In genomic region chr11:54062753-54063471, GRCm38 (mm10) we compare ENCODE assay signal across 7 mouse cellular contexts. TPM values are rescaled to one million over a fixed set of nuclear protein-coding genes. Genes with fewer than 3 reads are reported as not detected.
DNase-seq lines count a peak whose midpoint lies in the region; ATAC-seq lines count a peak whose summit lies in the region.

No protein-coding gene starts in this region.

- H3K4me2 ChIP-seq in embryonic facial prominence, embryonic 12.5 days (replicated peaks) = no peak overlapping the region

- H3K36me3 ChIP-seq in embryonic facial prominence, embryonic 12.5 days = peaks cover 36% of the 10 kb centered on the region

- no peak overlapping the region for H3K9ac ChIP-seq in embryonic facial prominence, embryonic 12.5 days

- peaks cover 70% of the 10 kb centered on the region for H3K4me1 ChIP-seq in embryonic facial prominence, embryonic 12.5 days

- H3K9me3 ChIP-seq in embryonic facial prominence, embryonic 12.5 days = no peaks in the 10 kb centered on the region

- peak overlapping the region; percentile 65; the same call in 1 of the 2 replicates for H3K27ac ChIP-seq in embryonic facial prominence, embryonic 12.5 days

- 79% methylated on average over 9 of the region's 9 CpGs for WGBS in embryonic facial prominence, embryonic 12.5 days

- no peaks in the 10 kb centered on the region for H3K27me3 ChIP-seq in embryonic facial prominence, embryonic 12.5 days

- DNase-seq in lung, postnatal 10 days = peak; percentile 20
- DNase-seq in lung, postnatal 36 days = no peak
- peak; percentile 58 for DNase-seq in kidney, postnatal 10 days
- DNase-seq in thymus, postnatal 25 days = peak; percentile 60
- no peak for DNase-seq in right cerebral cortex, postnatal 36 days (ENCODE audit: low spot score in 2 of 2)
- DNase-seq in embryo, embryonic 10.5 days (ENCODE audit: low spot score) = no peak

- H3K4me3 ChIP-seq in embryonic facial prominence, embryonic 12.5 days = no peak overlapping the region

- ATAC-seq in embryonic facial prominence, embryonic 12.5 days (ENCODE audit: insufficient number of reproducible peaks, insufficient read depth, low FRiP score, low TSS enrichment) = no peak

RNA-seq across cellular contexts. Expression of gene Pdlim4, which starts 5.9 kb away (rescaled TPM):
- polyA plus RNA-seq in embryonic facial prominence, embryonic 12.5 days (2016; fragmentation: Nextera tagmentation; extraction: Ambion mirVana) = 144 and 146 TPM in 2 replicates

RNA-seq across cellular contexts. Expression of gene Slc22a4, which starts 35.0 kb away (rescaled TPM):
- polyA plus RNA-seq in embryonic facial prominence, embryonic 12.5 days (2016; fragmentation: Nextera tagmentation; extraction: Ambion mirVana) = 2.0 and 2.9 TPM in 2 replicates

RNA-seq across cellular contexts. Expression of gene P4ha2, which starts 37.0 kb away (rescaled TPM):
- polyA plus RNA-seq in embryonic facial prominence, embryonic 12.5 days (2016; fragmentation: Nextera tagmentation; extraction: Ambion mirVana) = 56.8 and 59.7 TPM in 2 replicates

Comparison
In these comparisons a context has a peak if more than half of its experiments do, and no peak if none do; other contexts are left out.
1. DNase-seq: peak in lung, postnatal 10 days (single experiment), kidney, postnatal 10 days (single experiment) and thymus, postnatal 25 days (single experiment); none in lung, postnatal 36 days (single experiment), right cerebral cortex, postnatal 36 days (0 of 2) and embryo, embryonic 10.5 days (single experiment).